Mouse (Mus musculus) liver, embryonic 14.5 days (tissue): Measurements from ENCODE around the gene Gm45799. TPM values are rescaled to one million over a fixed set of nuclear protein-coding genes. Genes with fewer than 3 reads are reported as not detected.

ENCODE experiments used
- ATAC-seq: fragments of 200-750 bp; cut with Nextera tagmentation; 2 replicates; pipeline ENCODE4 v1.8.0; 2017; ENCODE audit warnings: moderate number of reproducible peaks, mild to moderate bottlenecking, moderate library complexity; ENCODE audit not compliant: insufficient read depth
- DNase-seq, 3 experiments: peaks; one replicate each; pipeline ENCODE4 v3.0.0-alpha.2; 2012 to 2013; ENCODE audit warnings: low read depth in 3 of 3, low spot score in 3 of 3
- H3K27ac ChIP-seq: fragments of 300-500 bp; sonication (generic); 2 replicates; pipeline ENCODE4 v1.5.1; 2014; ENCODE audit warnings: moderate library complexity, mild to moderate bottlenecking, control low read depth, inconsistent platforms
- H3K27me3 ChIP-seq: fragments of 300-500 bp; sonication (generic); 2 replicates; pipeline ENCODE4 v1.6.1; 2014; ENCODE audit warnings: mild to moderate bottlenecking, low read length, moderate library complexity; ENCODE audit not compliant: control insufficient read depth, insufficient read depth
- H3K36me3 ChIP-seq: fragments of 300-500 bp; sonication (generic); replicated peaks from 2 replicates; pipeline ENCODE4 v1.6.1; 2014; ENCODE audit warnings: low read depth; ENCODE audit not compliant: control insufficient read depth, insufficient read depth
- H3K4me1 ChIP-seq, 2 experiments: fragments of 200-500 bp in 1 of 2; fragments of 300-500 bp in 1 of 2; sonication (generic) in 1 of 2; replicated peaks; 2 replicates each; pipeline ENCODE4 v1.6.1; 2012 to 2014; ENCODE audit warnings: antibody characterized with exemption in 1 of 2, inconsistent platforms in 1 of 2, low read length in 1 of 2; ENCODE audit not compliant: control insufficient read depth in 2 of 2, insufficient read depth in 2 of 2
- H3K4me2 ChIP-seq: fragments of 300-500 bp; sonication (generic); 2 replicates; pipeline ENCODE4 v1.6.1; 2014; ENCODE audit warnings: low read depth, mild to moderate bottlenecking, control low read depth, moderate library complexity
- H3K4me3 ChIP-seq, 2 experiments: fragments of 200-500 bp in 1 of 2; fragments of 300-500 bp in 1 of 2; sonication (generic) in 1 of 2; 2 replicates each; pipeline ENCODE4 v1.5.1; 2012 to 2014; ENCODE audit warnings: low read depth in 2 of 2, low read length in 2 of 2, mild to moderate bottlenecking in 2 of 2, control low read depth in 1 of 2, inconsistent platforms in 1 of 2, moderate library complexity in 1 of 2; ENCODE audit not compliant: insufficient read depth in 1 of 2
- H3K9ac ChIP-seq: fragments of 300-500 bp; sonication (generic); replicated peaks from 2 replicates; pipeline ENCODE4 v1.6.1; 2014; ENCODE audit warnings: mild to moderate bottlenecking, control low read depth, moderate library complexity
- H3K9me3 ChIP-seq: fragments of 300-500 bp; sonication (generic); 2 replicates; pipeline ENCODE4 v1.6.1; 2016; ENCODE audit warnings: low read length, mixed read lengths; ENCODE audit not compliant: control insufficient read depth
- CTCF ChIP-seq: IDR thresholded peaks from 2 replicates; pipeline ENCODE4 v1.5.1; 2016; ENCODE audit warnings: antibody characterized with exemption, low read depth, control low read depth
- EP300 ChIP-seq: IDR thresholded peaks from 2 replicates; pipeline ENCODE4 v1.6.1; 2016; ENCODE audit warnings: antibody characterized with exemption, low read depth
- WGBS: fragments of 180-500 bp; shearing (Covaris S2); extraction: QIAGEN DNeasy Blood & Tissue Kit; methylation state at CpG from one replicate; pipeline ENCODE4 v1.1.7; 2014; ENCODE audit not compliant: insufficient replicate concordance; 5-methylcytosine and 5-hydroxymethylcytosine counted together
- polyA plus RNA-seq, 2 experiments: library from polyadenylated mRNA; depleted of rRNA in 1 of 2; stranded (reverse) in 1 of 2; unstranded in 1 of 2; fragments of >200 nt; fragmentation: Nextera tagmentation in 1 of 2; extraction: Ambion mirVana in 1 of 2; gene quantifications; 2 replicates each; pipeline versions ENCODE4 v1.2.1 to v1.2.3; 2012 to 2014

The Gm45799 gene
- 42.2 and 69.5 TPM in 2 replicates for polyA plus RNA-seq (2012; rRNA removed)
- 24.6 and 26.1 TPM in 2 replicates for polyA plus RNA-seq (2014; fragmentation: Nextera tagmentation; extraction: Ambion mirVana)

DNA sequence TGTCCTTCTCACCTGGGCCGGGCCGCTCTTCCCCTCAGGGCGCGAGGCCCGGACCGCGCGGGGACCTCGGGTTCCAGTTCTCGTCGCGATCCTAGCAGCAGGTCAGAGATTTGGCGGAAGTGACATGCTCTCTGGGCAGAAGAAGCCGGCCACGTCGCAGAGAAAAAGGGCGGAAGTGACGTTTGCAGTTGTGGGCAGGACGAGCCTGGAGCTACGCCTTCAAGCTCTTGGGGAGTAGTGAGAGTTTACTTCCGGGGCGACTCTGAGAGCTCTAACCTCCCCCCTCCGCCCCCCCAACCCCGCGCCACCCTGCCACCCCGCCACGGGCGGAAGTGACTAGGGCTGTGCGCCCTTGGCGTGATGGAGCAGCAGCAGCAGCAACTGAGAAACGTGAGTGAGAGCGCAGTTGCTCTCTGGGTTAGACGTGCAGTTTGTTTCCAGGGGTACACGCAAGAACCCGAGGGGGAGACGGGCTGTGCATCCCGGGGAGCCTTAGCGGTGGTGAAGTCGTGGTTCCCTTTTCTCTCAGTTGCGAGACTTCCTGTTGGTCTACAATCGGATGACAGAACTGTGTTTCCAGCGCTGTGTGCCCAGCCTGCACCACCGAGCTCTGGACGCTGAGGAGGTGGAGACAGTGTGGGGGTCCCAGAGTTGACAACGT, at the start of gene Gm45799, which contains the start of gene Arfip2:
TSS of gene Gm45799 (plus strand) at position 320 of the 661 bp plus-strand sequence.
TSS of gene Arfip2 (minus strand) at position 184 of the 661 bp plus-strand sequence.
- peak within 1 kb of the TSS; percentile 59 for H3K27ac ChIP-seq
- H3K4me1 ChIP-seq = peaks cover 4 to 11% of the 10 kb centered on the region in 2 experiments
- peak; percentile 95 for ATAC-seq
- no peaks in the 10 kb centered on the region for H3K9me3 ChIP-seq
- peak within 1 kb of the TSS; percentile 87 to 94 for H3K4me3 ChIP-seq
- no peaks in the 10 kb centered on the region for H3K27me3 ChIP-seq
- peaks cover 7% of the 10 kb centered on the region for H3K36me3 ChIP-seq
- WGBS = under 1% methylated on average over 45 of the region's 45 CpGs
- peak; percentile 96 to 97 (median 96) for DNase-seq
- H3K4me2 ChIP-seq = peak within 1 kb of the TSS; percentile 95
- TF ChIP-seq EP300 (no peak), CTCF (0 out of 2 replicates have a peak, but pooled peaks have one; percentile 5)
- peak within 1 kb of the TSS; percentile 84 for H3K9ac ChIP-seq

DNA sequence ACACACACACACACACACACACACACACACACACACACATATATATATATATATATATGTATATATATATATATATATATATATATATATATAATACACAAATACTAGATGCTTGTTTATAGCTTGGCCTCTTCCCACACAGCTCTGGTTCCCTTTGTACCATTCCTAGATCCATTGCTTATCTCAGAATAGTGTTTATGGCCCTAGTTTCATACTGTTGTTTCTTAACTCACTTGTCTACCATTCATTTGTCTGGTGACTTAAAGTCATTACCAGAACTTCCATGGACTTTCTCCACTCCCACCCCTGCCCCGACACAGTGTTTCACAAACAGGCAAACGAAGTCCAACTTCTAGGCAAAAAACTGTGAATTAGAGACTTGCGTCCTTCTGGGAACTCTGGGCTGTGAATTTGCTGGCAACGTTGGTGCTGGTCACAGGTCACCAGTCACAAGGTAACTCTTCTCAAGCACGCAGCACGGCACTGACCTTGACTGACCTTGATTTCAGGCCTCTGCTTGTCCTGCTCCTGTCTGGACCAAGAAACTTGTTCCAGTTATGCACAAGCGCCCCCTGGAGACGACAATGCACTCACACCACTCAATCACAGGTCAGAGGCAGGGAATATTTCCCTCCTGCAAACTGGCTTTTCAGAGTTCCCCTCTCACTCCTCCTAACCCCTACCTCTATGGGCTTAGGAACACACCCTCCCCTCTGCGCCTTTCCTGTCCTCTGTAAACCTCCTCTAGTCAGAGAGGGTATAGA, 37.3 kb upstream of the Gm45799 start:
- peak; percentile 46; the same call in 1 of the 2 replicates for ATAC-seq

GRCm38 (mm10) chr7:105608467-105608866, 31.9 kb upstream of the Gm45799 start:
- ATAC-seq (no peak), DNase-seq (no peak)
- Histone ChIP-seq H3K9ac (no peak overlapping the region), H3K36me3 (no peaks in the 10 kb centered on the region), H3K4me2 (no peak overlapping the region), H3K27me3 (no peaks in the 10 kb centered on the region), H3K27ac (no peak overlapping the region), H3K9me3 (no peaks in the 10 kb centered on the region), H3K4me3 (no peak overlapping the region), H3K4me1 (no peaks in the 10 kb centered on the region)
- 47% methylated on average over 3 of the region's 3 CpGs for WGBS
- TF ChIP-seq CTCF (no peak), EP300 (no peak)

More for the DNA sequence above, 37.3 kb upstream of the Gm45799 start:
- no peak overlapping the region for H3K27ac ChIP-seq
- no peak overlapping the region for H3K4me2 ChIP-seq
- H3K27me3 ChIP-seq = no peaks in the 10 kb centered on the region
- no peak overlapping the region for H3K4me3 ChIP-seq
- H3K4me1 ChIP-seq = 0 out of 4 replicates have a peak, but pooled peaks cover 0 to 2% of the 10 kb centered on the region in 2 experiments
- 35% methylated on average over 9 of the region's 9 CpGs for WGBS
- no peaks in the 10 kb centered on the region for H3K9me3 ChIP-seq
- no peaks in the 10 kb centered on the region for H3K36me3 ChIP-seq
- DNase-seq = peak in 2 of 3 experiments; percentile 22
- H3K9ac ChIP-seq = no peak overlapping the region
- TF ChIP-seq EP300 = no peak
- peak; percentile 81 for TF ChIP-seq CTCF

DNA sequence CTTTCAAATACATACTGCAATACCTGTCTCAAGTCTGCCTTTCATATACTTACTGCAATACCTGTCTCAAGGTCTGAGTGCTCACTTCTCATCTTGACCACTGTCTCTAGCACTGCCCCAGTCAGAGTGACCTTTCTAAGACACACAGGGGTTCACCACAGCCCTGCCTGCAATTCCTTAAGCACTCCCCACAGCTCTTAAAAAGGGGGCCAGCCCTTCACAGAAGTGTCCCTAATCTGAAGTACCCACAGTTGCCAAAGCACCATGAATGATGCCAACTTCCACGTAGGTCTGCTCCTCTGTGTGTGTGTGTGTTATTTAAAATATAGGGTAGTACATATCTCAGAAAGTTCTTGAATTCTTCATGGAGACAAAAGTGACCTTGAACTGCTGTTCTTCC, 28.6 kb upstream of the Gm45799 start:
- Histone ChIP-seq H3K4me3 (no peak overlapping the region), H3K4me2 (no peak overlapping the region), H3K9me3 (no peaks in the 10 kb centered on the region), H3K27ac (no peak overlapping the region), H3K36me3 (no peaks in the 10 kb centered on the region), H3K27me3 (no peaks in the 10 kb centered on the region), H3K4me1 (no peaks in the 10 kb centered on the region), H3K9ac (no peak overlapping the region)
- 71% methylated on average over 1 of the region's 1 CpGs for WGBS
- TF ChIP-seq CTCF (no peak), EP300 (no peak)
- no peak for DNase-seq
- ATAC-seq = no peak

DNA sequence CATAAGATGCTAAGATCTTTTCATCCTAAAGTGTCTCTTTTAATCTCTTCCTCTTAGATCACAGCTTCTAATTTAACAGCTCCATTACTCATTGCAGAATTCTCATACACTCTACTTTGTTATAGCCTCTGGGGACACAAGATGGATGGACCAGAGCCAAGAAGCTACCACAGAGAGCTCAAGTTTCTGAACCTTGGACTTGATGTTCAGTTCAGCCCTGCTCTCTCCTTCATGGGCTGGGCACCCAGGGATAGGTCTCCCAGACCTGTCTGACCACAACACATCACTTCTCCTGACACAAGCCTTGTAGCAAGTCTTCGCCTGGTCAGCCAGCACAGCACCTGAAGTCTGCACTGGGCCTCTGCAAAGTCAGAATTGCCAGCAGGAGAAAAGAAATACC, 26.0 kb upstream of the Gm45799 start:
- 54% methylated on average over 1 of the region's 1 CpGs for WGBS
- no peak for ATAC-seq
- TF ChIP-seq EP300 (no peak), CTCF (no peak)

More for the DNA sequence above, 26.0 kb upstream of the Gm45799 start:
- Histone ChIP-seq H3K4me1 (no peaks in the 10 kb centered on the region), H3K27ac (no peak overlapping the region), H3K27me3 (no peaks in the 10 kb centered on the region), H3K4me3 (no peak overlapping the region), H3K9me3 (no peaks in the 10 kb centered on the region), H3K9ac (no peak overlapping the region), H3K36me3 (no peaks in the 10 kb centered on the region), H3K4me2 (no peak overlapping the region)
- no peak for DNase-seq
